Mouse (Mus musculus) heart, postnatal 0 days (tissue): Measurements from ENCODE around the gene Tie1. TPM values are rescaled to one million over a fixed set of nuclear protein-coding genes. Genes with fewer than 3 reads are reported as not detected.

Source experiments
- ATAC-seq: fragments of 200-750 bp; cut with Nextera tagmentation; 2 replicates; pipeline ENCODE4 v1.8.0; 2017; ENCODE audit warnings: low read depth, moderate number of reproducible peaks, moderate library complexity; ENCODE audit not compliant: insufficient read depth
- DNase-seq: peaks from one replicate; pipeline ENCODE4 v3.0.0-alpha.2; 2016; ENCODE audit warnings: low spot score
- H3K27ac ChIP-seq: fragments of 300-500 bp; sonication (generic); 2 replicates; pipeline ENCODE4 v1.5.1; 2014; ENCODE audit warnings: low read depth, mild to moderate bottlenecking
- H3K27me3 ChIP-seq: fragments of 300-500 bp; sonication (generic); 2 replicates; pipeline ENCODE4 v1.6.1; 2014; ENCODE audit warnings: low read length, mixed read lengths; ENCODE audit not compliant: control insufficient read depth, insufficient read depth
- H3K36me3 ChIP-seq: fragments of 300-500 bp; sonication (generic); replicated peaks from 2 replicates; pipeline ENCODE4 v1.6.1; 2014; ENCODE audit warnings: low read length, mixed read lengths; ENCODE audit not compliant: control insufficient read depth, insufficient read depth
- H3K4me1 ChIP-seq: fragments of 300-500 bp; sonication (generic); 2 replicates; pipeline ENCODE4 v1.6.1; 2014; ENCODE audit warnings: antibody characterized with exemption; ENCODE audit not compliant: control insufficient read depth, insufficient read depth
- H3K4me2 ChIP-seq: fragments of 300-500 bp; sonication (generic); 2 replicates; pipeline ENCODE4 v1.6.1; 2014; ENCODE audit warnings: low read depth, mild to moderate bottlenecking, low read length, moderate library complexity
- H3K4me3 ChIP-seq: fragments of 300-500 bp; sonication (generic); 2 replicates; pipeline ENCODE4 v1.5.1; 2014; ENCODE audit warnings: low read depth, low read length
- H3K9ac ChIP-seq: fragments of 300-500 bp; sonication (generic); replicated peaks from 2 replicates; pipeline ENCODE4 v1.6.1; 2014; ENCODE audit warnings: low read depth, low read length, mixed read lengths
- H3K9me3 ChIP-seq: fragments of 300-500 bp; sonication (generic); replicated peaks from 2 replicates; pipeline ENCODE4 v1.6.1; 2016; ENCODE audit warnings: low read length; ENCODE audit not compliant: control insufficient read depth
- CTCF ChIP-seq: IDR thresholded peaks from 2 replicates; pipeline ENCODE4 v1.5.1; 2016; ENCODE audit warnings: antibody characterized with exemption, control low read depth, low read depth
- EP300 ChIP-seq: IDR thresholded peaks from 2 replicates; pipeline ENCODE4 v1.6.1; 2016; ENCODE audit warnings: antibody characterized with exemption, low read depth
- WGBS: fragments of 180-500 bp; shearing (Covaris S2); extraction: QIAGEN DNeasy Blood & Tissue Kit; methylation state at CpG from one replicate; pipeline ENCODE4 v1.1.7; 2014; 5-methylcytosine and 5-hydroxymethylcytosine counted together
- polyA plus RNA-seq: library from polyadenylated mRNA; unstranded; fragments of >200 nt; fragmentation: Nextera tagmentation; extraction: Ambion mirVana; gene quantifications from 2 replicates; pipeline ENCODE4 v1.2.1, GENCODE M21; 2015
- total RNA-seq: library from RNA; depleted of rRNA; stranded (reverse); fragments of >200 nt; gene quantifications from 2 replicates; pipeline ENCODE4 v1.2.3, GENCODE M21; 2014; ENCODE audit warnings: low replicate concordance; rRNA removed

Tie1 gene
- total and polyA plus RNA-seq, 2 experiments from 2014 or later, result 48.0 to 116 TPM

DNA sequence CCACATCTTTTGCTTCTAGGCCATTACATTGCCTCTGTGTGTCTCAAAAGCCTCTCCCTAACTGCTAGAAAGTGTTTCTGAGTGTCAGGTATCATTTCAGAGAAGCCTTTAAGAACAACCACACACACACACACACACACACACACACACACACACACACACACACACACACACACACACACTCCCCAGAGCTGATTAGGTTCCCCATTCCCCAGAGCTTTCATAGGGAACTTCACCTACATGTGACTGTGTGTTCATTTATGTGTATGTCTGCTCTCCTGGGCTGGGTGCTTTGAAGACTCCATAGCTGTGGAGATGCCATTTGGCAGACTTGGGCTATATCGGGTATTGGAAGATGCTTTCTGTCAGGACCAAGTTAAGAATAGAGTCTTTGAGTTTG, 64.5 kb downstream of the Tie1 start:
- ATAC-seq (no peak), DNase-seq (no peak)
- peaks cover 21% of the 10 kb centered on the region for H3K4me1 ChIP-seq
- H3K4me2 ChIP-seq, result no peak overlapping the region
- H3K9me3 ChIP-seq, result no peaks in the 10 kb centered on the region
- no peak overlapping the region for H3K4me3 ChIP-seq
- WGBS, result 86% methylated on average over 1 of the region's 1 CpGs
- no peak overlapping the region for H3K27ac ChIP-seq
- H3K27me3 ChIP-seq, result no peaks in the 10 kb centered on the region
- no peak overlapping the region for H3K9ac ChIP-seq
- no peak for TF ChIP-seq CTCF
- TF ChIP-seq EP300, result no peak
- peaks cover 24% of the 10 kb centered on the region for H3K36me3 ChIP-seq

DNA sequence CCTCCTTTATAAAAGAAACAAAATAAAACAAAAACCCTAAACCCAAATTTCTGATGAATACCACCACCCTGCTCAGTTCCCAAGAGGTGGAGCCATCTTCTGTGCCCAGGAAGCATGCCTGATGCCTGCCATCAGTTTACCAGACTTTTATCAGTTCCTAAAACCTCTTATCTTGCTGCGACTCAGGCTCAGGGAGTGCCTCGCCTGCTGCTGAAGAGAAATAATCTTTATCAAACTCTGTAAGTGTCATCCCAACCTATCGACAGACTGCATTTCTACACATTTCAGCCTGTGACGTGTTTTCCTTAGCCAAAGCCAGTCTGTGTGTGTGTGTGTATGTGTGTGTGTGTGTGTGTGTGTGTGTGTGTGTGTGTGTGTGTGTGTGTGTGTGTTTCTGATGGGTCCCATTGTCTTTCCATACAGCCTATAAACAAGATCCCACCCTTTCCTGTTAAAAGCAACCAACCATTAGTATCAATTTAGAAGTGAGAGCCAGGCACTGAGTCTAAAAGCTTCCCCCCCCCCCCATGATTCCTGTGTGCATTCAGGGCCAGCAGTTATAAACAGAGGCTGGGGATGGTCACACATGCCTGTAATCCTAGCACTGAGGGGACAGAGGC, 65.2 kb downstream of the Tie1 start:
- no peak for TF ChIP-seq CTCF
- TF ChIP-seq EP300, result no peak
- Histone ChIP-seq H3K9me3 (no peaks in the 10 kb centered on the region), H3K4me1 (peaks cover 18% of the 10 kb centered on the region), H3K4me3 (no peak overlapping the region), H3K27ac (no peak overlapping the region), H3K9ac (no peak overlapping the region), H3K36me3 (peaks cover 27% of the 10 kb centered on the region), H3K27me3 (no peaks in the 10 kb centered on the region), H3K4me2 (no peak overlapping the region)
- 32% methylated on average over 4 of the region's 4 CpGs for WGBS
- no peak for DNase-seq
- no peak for ATAC-seq

- DNase-seq (no peak), ATAC-seq (no peak)
- WGBS, result 94% methylated on average over 3 of the region's 3 CpGs
- H3K4me1 ChIP-seq, result no peaks in the 10 kb centered on the region
- no peak overlapping the region for H3K9ac ChIP-seq
- H3K27ac ChIP-seq, result no peak overlapping the region
- no peaks in the 10 kb centered on the region for H3K27me3 ChIP-seq
- H3K4me3 ChIP-seq, result no peak overlapping the region
- no peaks in the 10 kb centered on the region for H3K9me3 ChIP-seq
- peaks cover 56% of the 10 kb centered on the region for H3K36me3 ChIP-seq
- TF ChIP-seq CTCF (no peak), EP300 (no peak)
- H3K4me2 ChIP-seq, result no peak overlapping the region
Observed at GRCm38 (mm10) chr4:118421384-118421783, 68.5 kb downstream of the Tie1 start.

Other genes starting within 250 kb of the Tie1 start
- gene Ptprf, start 198.7 kb downstream of the Tie1 start, total RNA-seq, result 33.7 and 40.8 TPM in 2 replicates
- gene Ptprf, start 198.7 kb downstream of the Tie1 start, polyA plus RNA-seq, result 5.2 and 5.9 TPM in 2 replicates
- gene Szt2, start 80.8 kb downstream of the Tie1 start, total RNA-seq, result 15.4 and 23.5 TPM in 2 replicates
- gene Szt2, start 80.8 kb downstream of the Tie1 start, polyA plus RNA-seq, result 2.0 and 2.3 TPM in 2 replicates
- 17.3 and 40.2 TPM in 2 replicates for gene Med8, start 80.7 kb downstream of the Tie1 start, total RNA-seq
- 56.2 and 58.8 TPM in 2 replicates for gene Med8, start 80.7 kb downstream of the Tie1 start, polyA plus RNA-seq
- gene Elovl1, start 62.0 kb downstream of the Tie1 start, total RNA-seq, result 44.4 and 74.3 TPM in 2 replicates
- 49.8 and 49.9 TPM in 2 replicates for gene Elovl1, start 62.0 kb downstream of the Tie1 start, polyA plus RNA-seq
- 78.4 and 155 TPM in 2 replicates for gene Cdc20, start 52.7 kb downstream of the Tie1 start, total RNA-seq
- 57.5 and 57.8 TPM in 2 replicates for gene Cdc20, start 52.7 kb downstream of the Tie1 start, polyA plus RNA-seq
- 1.5 and 2.2 TPM in 2 replicates for gene Mpl, start 32.5 kb downstream of the Tie1 start, total RNA-seq
- gene Mpl, start 32.5 kb downstream of the Tie1 start, polyA plus RNA-seq, result 0.41 and 0.51 TPM in 2 replicates
- not detected in 2 replicates for gene 2610528J11Rik, start 36.9 kb upstream of the Tie1 start, total RNA-seq
- 0.12 TPM in 1 of 2 replicates, not detected in the other for gene 2610528J11Rik, start 36.9 kb upstream of the Tie1 start, polyA plus RNA-seq
- 1.5 and 7.3 TPM in 2 replicates for gene Tmem125, start 54.0 kb upstream of the Tie1 start, total RNA-seq
- 0.26 and 0.27 TPM in 2 replicates for gene Tmem125, start 54.0 kb upstream of the Tie1 start, polyA plus RNA-seq
- 0.12 TPM in 1 of 2 replicates, not detected in the other for gene Cfap57, start 130.7 kb upstream of the Tie1 start, total RNA-seq
- gene Cfap57, start 130.7 kb upstream of the Tie1 start, polyA plus RNA-seq, result 0.07 and 0.11 TPM in 2 replicates
- 5.9 and 49.2 TPM in 2 replicates for gene Ebna1bp2, start 130.7 kb upstream of the Tie1 start, total RNA-seq
- gene Ebna1bp2, start 130.7 kb upstream of the Tie1 start, polyA plus RNA-seq, result 64.4 and 68.9 TPM in 2 replicates
- gene Olfr62, start 168.9 kb upstream of the Tie1 start, total RNA-seq, result not detected in 2 replicates
- not detected in 2 replicates for gene Olfr62, start 168.9 kb upstream of the Tie1 start, polyA plus RNA-seq
- gene Olfr1342, start 202.7 kb upstream of the Tie1 start, total RNA-seq, result not detected in 2 replicates
- gene Olfr1342, start 202.7 kb upstream of the Tie1 start, polyA plus RNA-seq, result not detected in 2 replicates
- not detected in 2 replicates for gene Olfr1341, start 213.5 kb upstream of the Tie1 start, total RNA-seq
- not detected in 2 replicates for gene Olfr1341, start 213.5 kb upstream of the Tie1 start, polyA plus RNA-seq
- not detected in 2 replicates for gene Olfr1340, start 230.1 kb upstream of the Tie1 start, total RNA-seq
- not detected in 2 replicates for gene Olfr1340, start 230.1 kb upstream of the Tie1 start, polyA plus RNA-seq
- not detected in 2 replicates for gene Olfr1339, start 242.1 kb upstream of the Tie1 start, total RNA-seq
- gene Olfr1339, start 242.1 kb upstream of the Tie1 start, polyA plus RNA-seq, result not detected in 2 replicates